Mouse (Mus musculus) erythroblast, embryonic 14.5 days (primary cell): Measurements from ENCODE around the gene Mustn1.

Experiments
- GATA1 ChIP-seq: IDR thresholded peaks from 2 replicates; pipeline ENCODE4 v1.6.1; 2012; ENCODE audit warnings: low read length, inconsistent platforms, mixed read lengths
- TAL1 ChIP-seq: IDR thresholded peaks from 3 replicates; pipeline ENCODE4 v1.6.1; 2012; ENCODE audit warnings: low read length, inconsistent platforms, mixed read lengths

DNA sequence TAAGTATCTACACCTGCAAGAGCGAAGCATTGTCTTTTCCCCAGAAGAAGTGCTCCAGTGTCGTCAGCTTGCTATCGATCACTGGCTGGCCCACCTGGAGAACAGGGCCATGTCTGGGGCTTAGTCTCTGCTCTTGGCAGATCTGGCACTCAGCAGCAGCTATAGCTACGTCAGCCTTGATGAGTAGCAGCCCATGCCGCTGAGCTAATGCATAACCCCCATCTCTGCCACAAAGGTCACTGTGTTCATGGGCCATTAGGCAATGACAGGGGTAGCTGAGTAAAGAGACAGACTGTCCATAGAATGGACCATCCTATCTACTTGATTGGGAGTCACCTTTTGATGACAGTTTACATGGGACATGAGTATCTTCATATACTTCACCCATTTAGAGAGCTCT is 28.5 kb upstream of the Mustn1 start:
- TF ChIP-seq TAL1 (no peak), GATA1 (no peak)
